Mouse (Mus musculus) CH12F3 (cell line): ENCODE data around the gene Ephx1.

ENCODE experiments used
- in situ Hi-C: fragments of 300-500 bp; cut with MboI; formaldehyde crosslinking; loops from 2 replicates; pipeline ENCODE4 v1.14.3; 2020; ENCODE audit warnings: low sequenced_read_pairs

Ephx1 gene

GRCm38 (mm10) chr1:180979484-180980251 lies 41.0 kb downstream of the Ephx1 start:
- in situ Hi-C loops = no loop called here

GRCm38 (mm10) chr1:180976110-180976679 lies 44.5 kb downstream of the Ephx1 start:
- in situ Hi-C loops = no loop called here

- in situ Hi-C loops = loop anchor here (5.0 kb wide), 1 partner anchor 72 kb away; the partner anchor contains the start of gene Pycr2
Observed at GRCm38 (mm10) chr1:180974126-180974746, 46.5 kb downstream of the Ephx1 start.

GRCm38 (mm10) chr1:180972941-180973340 lies 47.8 kb downstream of the Ephx1 start:
- in situ Hi-C loops = loop anchor here (5.0 kb wide), 1 partner anchor 71 kb away; the partner anchor contains the start of gene Pycr2

- in situ Hi-C loops = no loop called here
Observed at GRCm38 (mm10) chr1:180967261-180967660, 53.4 kb downstream of the Ephx1 start.

- in situ Hi-C loops = no loop called here
Observed at GRCm38 (mm10) chr1:180966542-180966941, 54.2 kb downstream of the Ephx1 start.

GRCm38 (mm10) chr1:180965786-180966185 lies 54.9 kb downstream of the Ephx1 start:
- in situ Hi-C loops = no loop called here

GRCm38 (mm10) chr1:180958797-180959196 lies 61.9 kb downstream of the Ephx1 start:
- in situ Hi-C loops = no loop called here

GRCm38 (mm10) chr1:180957989-180958388 lies 62.7 kb downstream of the Ephx1 start:
- in situ Hi-C loops = no loop called here

GRCm38 (mm10) chr1:180956973-180957381 lies 63.7 kb downstream of the Ephx1 start:
- in situ Hi-C loops = no loop called here

GRCm38 (mm10) chr1:180956401-180956800 lies 64.3 kb downstream of the Ephx1 start:
- in situ Hi-C loops = no loop called here

- in situ Hi-C loops = no loop called here
Observed at GRCm38 (mm10) chr1:180952808-180953207, 67.9 kb downstream of the Ephx1 start.

- in situ Hi-C loops = no loop called here
Observed at GRCm38 (mm10) chr1:180952085-180952746, 68.5 kb downstream of the Ephx1 start.

GRCm38 (mm10) chr1:180946448-180946847 lies 74.3 kb downstream of the Ephx1 start:
- in situ Hi-C loops = no loop called here

GRCm38 (mm10) chr1:180945001-180945980 lies 75.4 kb downstream of the Ephx1 start:
- in situ Hi-C loops = no loop called here

- in situ Hi-C loops = no loop called here
Observed at GRCm38 (mm10) chr1:180944553-180944952, 76.2 kb downstream of the Ephx1 start.

- in situ Hi-C loops = no loop called here
Observed at GRCm38 (mm10) chr1:180943896-180944295, 76.8 kb downstream of the Ephx1 start.

- in situ Hi-C loops = no loop called here
Observed at GRCm38 (mm10) chr1:180943032-180943644, 77.6 kb downstream of the Ephx1 start.

- in situ Hi-C loops = no loop called here
Observed at GRCm38 (mm10) chr1:180942166-180943031, 78.3 kb downstream of the Ephx1 start, which contains the start of gene Tmem63a. Gene Tmem63a, plus strand, starts transcription at chr1:180942344.
